Mouse (Mus musculus) MEL (cell line): Measurements from ENCODE around the gene Tsnaxip1. TPM values are rescaled to one million over a fixed set of nuclear protein-coding genes. Genes with fewer than 3 reads are reported as not detected.

Experiments
- DNase-seq: peaks from one replicate; pipeline ENCODE4 v3.0.0; 2011; ENCODE audit warnings: low read depth, low spot score
- H3K27ac ChIP-seq: 2 replicates; pipeline ENCODE4 v1.5.1; 2012; ENCODE audit warnings: low read depth, mild to moderate bottlenecking, control low read depth, low read length, moderate library complexity; ENCODE audit not compliant: control insufficient read depth
- H3K27me3 ChIP-seq, 2 experiments: fragments of 150-350 bp in 1 of 2; sonication (generic) in 1 of 2; 2 replicates each; pipeline ENCODE4 v1.6.1; 2012; ENCODE audit warnings: low read length in 2 of 2, mild to moderate bottlenecking in 2 of 2, improper control_type of control experiment in 1 of 2, moderate library complexity in 1 of 2; ENCODE audit not compliant: insufficient read depth in 2 of 2, control insufficient read depth in 1 of 2
- H3K36me3 ChIP-seq, 2 experiments: 2 replicates each; pipeline ENCODE4 v1.6.1; 2012 to 2014; ENCODE audit warnings: low read length in 2 of 2, improper control_type of control experiment in 1 of 2, inconsistent platforms in 1 of 2, mild to moderate bottlenecking in 1 of 2; ENCODE audit not compliant: insufficient read depth in 2 of 2, control insufficient read depth in 1 of 2
- H3K4me1 ChIP-seq, 2 experiments: fragments of 150-350 bp in 1 of 2; sonication (generic) in 1 of 2; 2 replicates each; pipeline ENCODE4 v1.6.1; 2012; ENCODE audit warnings: low read length in 2 of 2, improper control_type of control experiment in 1 of 2, mild to moderate bottlenecking in 1 of 2; ENCODE audit not compliant: insufficient read depth in 2 of 2, control insufficient read depth in 1 of 2
- H3K4me3 ChIP-seq, 2 experiments: fragments of 150-350 bp in 1 of 2; sonication (generic) in 1 of 2; 2 replicates each; pipeline ENCODE4 v1.5.1; 2012; ENCODE audit warnings: low read depth in 2 of 2, low read length in 2 of 2, mild to moderate bottlenecking in 2 of 2, moderate library complexity in 2 of 2, control low read depth in 1 of 2, improper control_type of control experiment in 1 of 2; ENCODE audit not compliant: control insufficient read depth in 1 of 2, insufficient read depth in 1 of 2
- H3K79me2 ChIP-seq: 2 replicates; pipeline ENCODE4 v1.6.1; 2012; ENCODE audit warnings: mild to moderate bottlenecking, low read length, moderate library complexity; ENCODE audit not compliant: control insufficient read depth, poor library complexity, insufficient read depth
- H3K9ac ChIP-seq: 2 replicates; pipeline ENCODE4 v1.6.1; 2012; ENCODE audit warnings: low read depth, mild to moderate bottlenecking, control low read depth, low read length, moderate library complexity; ENCODE audit not compliant: control insufficient read depth, poor library complexity, severe bottlenecking
- H3K9me3 ChIP-seq: fragments of 150-350 bp; sonication (generic); replicated peaks from 2 replicates; pipeline ENCODE4 v1.6.1; 2012; ENCODE audit warnings: mild to moderate bottlenecking, low read length, improper control_type of control experiment, moderate library complexity; ENCODE audit not compliant: insufficient read depth
- BHLHE40 ChIP-seq: IDR thresholded peaks from 2 replicates; pipeline ENCODE4 v1.6.1; 2012; ENCODE audit warnings: low read depth, mild to moderate bottlenecking, inconsistent platforms, low read length, improper control_type of control experiment, borderline replicate concordance
- CHD1 ChIP-seq: IDR thresholded peaks from 2 replicates; pipeline ENCODE4 v1.6.1; 2012; ENCODE audit warnings: low read depth, mild to moderate bottlenecking, inconsistent platforms, low read length, improper control_type of control experiment
- CHD2 ChIP-seq: IDR thresholded peaks from 2 replicates; pipeline ENCODE4 v1.6.1; 2011; ENCODE audit warnings: low read length, improper control_type of control experiment
- CTCF ChIP-seq, 3 experiments: IDR thresholded peaks in 2 of 3; conservative IDR thresholded peaks in 1 of 3; 2 replicates each; pipeline ENCODE4 v1.5.1; 2011 to 2012; ENCODE audit warnings: low read length in 3 of 3, low read depth in 2 of 3, mild to moderate bottlenecking in 2 of 3, improper control_type of control experiment in 1 of 3, inconsistent platforms in 1 of 3, mixed read lengths in 1 of 3, moderate library complexity in 1 of 3; ENCODE audit not compliant: control insufficient read depth in 1 of 3, insufficient read depth in 1 of 3, poor library complexity in 1 of 3, severe bottlenecking in 1 of 3
- EP300 ChIP-seq, 2 experiments: IDR thresholded peaks; 2 replicates each; pipeline ENCODE4 v1.6.1; 2011; ENCODE audit warnings: improper control_type of control experiment in 2 of 2, low read length in 2 of 2, low read depth in 1 of 2, mild to moderate bottlenecking in 1 of 2
- GATA1 ChIP-seq: IDR thresholded peaks from 2 replicates; pipeline ENCODE4 v1.6.1; 2011; ENCODE audit warnings: low read depth, low read length, improper control_type of control experiment
- JUND ChIP-seq: IDR thresholded peaks from 2 replicates; pipeline ENCODE4 v1.6.1; 2011; ENCODE audit warnings: low read depth, mild to moderate bottlenecking, improper control_type of control experiment, low read length
- MAX ChIP-seq: IDR thresholded peaks from 2 replicates; pipeline ENCODE4 v1.6.1; 2011; ENCODE audit warnings: low read length, improper control_type of control experiment
- MAZ ChIP-seq: IDR thresholded peaks from 2 replicates; pipeline ENCODE4 v1.6.1; 2012; ENCODE audit warnings: low read depth, mild to moderate bottlenecking, inconsistent platforms, low read length, improper control_type of control experiment
- MEF2A ChIP-seq: IDR thresholded peaks from 2 replicates; pipeline ENCODE4 v1.6.1; 2014; ENCODE audit warnings: low read depth, mild to moderate bottlenecking, inconsistent platforms, low read length, improper control_type of control experiment; ENCODE audit not compliant: poor library complexity, insufficient replicate concordance, severe bottlenecking; ENCODE audit errors: extremely low read depth
- MXI1 ChIP-seq: IDR thresholded peaks from 2 replicates; pipeline ENCODE4 v1.6.1; 2011; ENCODE audit warnings: mild to moderate bottlenecking, low read depth, low read length, improper control_type of control experiment
- MYB ChIP-seq: IDR thresholded peaks from 2 replicates; pipeline ENCODE4 v1.6.1; 2011; ENCODE audit warnings: mild to moderate bottlenecking, low read depth, low read length, improper control_type of control experiment
- MYC ChIP-seq: IDR thresholded peaks from 2 replicates; pipeline ENCODE4 v1.6.1; 2011; ENCODE audit warnings: low read depth, mild to moderate bottlenecking, low read length, improper control_type of control experiment, moderate library complexity
- POLR2A ChIP-seq, 2 experiments: IDR thresholded peaks; 2 replicates each; pipeline ENCODE4 v1.6.1; 2011 to 2012; ENCODE audit warnings: low read length in 2 of 2, mild to moderate bottlenecking in 2 of 2, control low read depth in 1 of 2, improper control_type of control experiment in 1 of 2, low read depth in 1 of 2, moderate library complexity in 1 of 2; ENCODE audit not compliant: control insufficient read depth in 1 of 2, insufficient read depth in 1 of 2, poor library complexity in 1 of 2
- POLR2AphosphoS5 ChIP-seq: IDR thresholded peaks from 2 replicates; pipeline ENCODE4 v1.6.1; 2012; ENCODE audit warnings: low read depth, borderline replicate concordance, mild to moderate bottlenecking, inconsistent platforms, low read length, moderate library complexity, mixed read lengths
- TAL1 ChIP-seq: IDR thresholded peaks from 2 replicates; pipeline ENCODE4 v1.6.1; 2012; ENCODE audit warnings: mild to moderate bottlenecking, inconsistent platforms, low read length, moderate library complexity, mixed read lengths
- TCF12 ChIP-seq: IDR thresholded peaks from 2 replicates; pipeline ENCODE4 v1.6.1; 2014; ENCODE audit warnings: low read depth, mild to moderate bottlenecking, inconsistent platforms, low read length, improper control_type of control experiment, moderate library complexity
- USF2 ChIP-seq, 2 experiments: IDR thresholded peaks; 2 replicates each; pipeline ENCODE4 v1.6.1; 2011 to 2012; ENCODE audit warnings: improper control_type of control experiment in 2 of 2, low read length in 2 of 2, borderline replicate concordance in 1 of 2, inconsistent platforms in 1 of 2, low read depth in 1 of 2, mild to moderate bottlenecking in 1 of 2; ENCODE audit not compliant: insufficient read depth in 1 of 2
- ZMIZ1 ChIP-seq: IDR thresholded peaks from 2 replicates; pipeline ENCODE4 v1.6.1; 2012; ENCODE audit warnings: low read depth, mild to moderate bottlenecking, inconsistent platforms, low read length, improper control_type of control experiment, moderate library complexity
- ZNF384 ChIP-seq: IDR thresholded peaks from 2 replicates; pipeline ENCODE4 v1.6.1; 2012; ENCODE audit warnings: low read depth, mild to moderate bottlenecking, inconsistent platforms, low read length, improper control_type of control experiment
- polyA plus RNA-seq, 2 experiments: library from polyadenylated mRNA; stranded (reverse) in 1 of 2; unstranded in 1 of 2; fragments of >175 nt in 1 of 2; fragments of >200 nt in 1 of 2; gene quantifications; 2 replicates each; pipeline versions ENCODE4 v1.2.1 to v1.2.4; 2012; ENCODE audit warnings: low replicate concordance in 2 of 2, low read depth in 1 of 2; ENCODE audit not compliant: insufficient read length in 2 of 2, insufficient read depth in 1 of 2, missing spikeins in 1 of 2
- total RNA-seq: library from RNA; depleted of rRNA; stranded (reverse); fragments of 300-350 nt; gene quantifications from 2 replicates; pipeline ENCODE4 v1.2.3, GENCODE M21; 2012

The Tsnaxip1 gene
- total and polyA plus RNA-seq, 3 experiments: 0.10 TPM; not detected in 2

GRCm38 (mm10) chr8:105854715-105855216 is 27.2 kb downstream of the Tsnaxip1 start, which contains the start of gene Thap11 (continued):
- TF ChIP-seq ZNF384 (no peak; the same call in 1 of the 2 replicates), ZMIZ1 (no peak), MAZ (peak; percentile 94), POLR2AphosphoS5 (no peak), JUND (no peak), EP300 (IDR thresholded peaks at IDR 0.05; ENCODE audit: low read depth in 1 of 2, low read length in 2 of 2) (no peak), MYB (no peak), MAX (peak; percentile 31), CHD2 (peak; percentile 92), MYC (peak; percentile 75; the same call in 1 of the 2 replicates), CTCF (IDR thresholded peaks at IDR 0.05 in 2 of 3, conservative IDR thresholded peaks at IDR 0.05 in 1 of 3; ENCODE audit: control insufficient read depth in 1 of 3, insufficient read depth in 1 of 3, low read depth in 2 of 3, low read length in 3 of 3, poor library complexity in 1 of 3, severe bottlenecking in 1 of 3) (peak; percentile 83 to 89 (median 87))

GRCm38 (mm10) chr8:105855248-105856167 is 28.0 kb downstream of the Tsnaxip1 start:
- no peak for DNase-seq
- Histone ChIP-seq H3K4me3 (peak overlapping the region; percentile 68 to 88), H3K9me3 (no peaks in the 10 kb centered on the region), H3K36me3 (peaks cover 0 to 29% of the 10 kb centered on the region in 2 experiments; a peak in 2 of 4 replicates), H3K79me2 (peaks cover 23% of the 10 kb centered on the region), H3K9ac (peak overlapping the region; percentile 76), H3K27ac (peak overlapping the region; percentile 8; the same call in 1 of the 2 replicates), H3K27me3 (no peaks in the 10 kb centered on the region), H3K4me1 (peaks cover 4 to 36% of the 10 kb centered on the region in 2 experiments)
- TF ChIP-seq MYB (no peak), CTCF (IDR thresholded peaks at IDR 0.05 in 2 of 3, conservative IDR thresholded peaks at IDR 0.05 in 1 of 3; ENCODE audit: control insufficient read depth in 1 of 3, insufficient read depth in 1 of 3, low read depth in 2 of 3, low read length in 3 of 3, poor library complexity in 1 of 3, severe bottlenecking in 1 of 3) (no peak; a peak in 1 of 6 replicates), JUND (no peak), MYC (peak; percentile 2; the same call in 1 of the 2 replicates), POLR2A (IDR thresholded peaks at IDR 0.05; ENCODE audit: control insufficient read depth in 1 of 2, insufficient read depth in 1 of 2, low read depth in 1 of 2, low read length in 2 of 2, poor library complexity in 1 of 2) (no peak), BHLHE40 (no peak), CHD1 (0 out of 2 replicates have a peak, but pooled peaks have one; percentile 16), MEF2A (no peak), USF2 (IDR thresholded peaks at IDR 0.05; ENCODE audit: borderline replicate concordance in 1 of 2, insufficient read depth in 1 of 2, low read depth in 1 of 2, low read length in 2 of 2) (no peak), MXI1 (no peak; the same call in 1 of the 2 replicates), ZNF384 (no peak), GATA1 (no peak), TCF12 (no peak), TAL1 (no peak)
